Mouse (Mus musculus): ENCODE results near the gene Bbx. TPM values are rescaled to one million over a fixed set of nuclear protein-coding genes. Genes with fewer than 3 reads are reported as not detected.

Bbx gene
- polyA plus RNA-seq, 1 experiment from 2014 or later, result 6.1 TPM

- Histone ChIP-seq H3K27ac (replicated peaks) (no peak overlapping the region), H3K4me3 (replicated peaks) (no peak overlapping the region)
These were observed 159.4 kb downstream of the Bbx start for GRCm38 (mm10) chr16:50272813-50273212.

GRCm38 (mm10) chr16:50262647-50263046 is 169.5 kb downstream of the Bbx start:
- no peak overlapping the region for H3K4me3 ChIP-seq (replicated peaks)
- WGBS (ENCODE audit: insufficient replicate concordance), result 75% methylated on average over 4 of the region's 4 CpGs
- no peaks in the 10 kb centered on the region for H3K27me3 ChIP-seq
- ATAC-seq (ENCODE audit: insufficient read depth), result no peak
- no peak overlapping the region for H3K9ac ChIP-seq
- no peaks in the 10 kb centered on the region for H3K4me1 ChIP-seq (replicated peaks)
- no peak overlapping the region for H3K27ac ChIP-seq (replicated peaks)
- no peaks in the 10 kb centered on the region for H3K9me3 ChIP-seq (replicated peaks)
- no peaks in the 10 kb centered on the region for H3K36me3 ChIP-seq (replicated peaks)
- H3K4me2 ChIP-seq, result no peak overlapping the region

More at GRCm38 (mm10) chr16:50272813-50273212, 159.4 kb downstream of the Bbx start:
- no peak for ATAC-seq (ENCODE audit: insufficient read depth)
- no peaks in the 10 kb centered on the region for H3K27me3 ChIP-seq
- H3K9ac ChIP-seq, result no peak overlapping the region
- no peaks in the 10 kb centered on the region for H3K4me1 ChIP-seq (replicated peaks)
- H3K9me3 ChIP-seq (replicated peaks), result no peaks in the 10 kb centered on the region
- 78% methylated on average over 4 of the region's 4 CpGs for WGBS (ENCODE audit: insufficient replicate concordance)
- H3K36me3 ChIP-seq (replicated peaks), result no peaks in the 10 kb centered on the region
- no peak overlapping the region for H3K4me2 ChIP-seq

GRCm38 (mm10) chr16:50262209-50262608 is 170.0 kb downstream of the Bbx start:
- H3K36me3 ChIP-seq (replicated peaks), result no peaks in the 10 kb centered on the region

GRCm38 (mm10) chr16:50261741-50262140 is 170.4 kb downstream of the Bbx start:
- no peak for ATAC-seq (ENCODE audit: insufficient read depth)
- no peaks in the 10 kb centered on the region for H3K9me3 ChIP-seq (replicated peaks)

More at GRCm38 (mm10) chr16:50262209-50262608, 170.0 kb downstream of the Bbx start:
- Histone ChIP-seq H3K9ac (no peak overlapping the region), H3K27me3 (no peaks in the 10 kb centered on the region), H3K9me3 (replicated peaks) (no peaks in the 10 kb centered on the region), H3K4me3 (replicated peaks) (no peak overlapping the region), H3K4me1 (replicated peaks) (no peaks in the 10 kb centered on the region), H3K27ac (replicated peaks) (no peak overlapping the region), H3K4me2 (no peak overlapping the region)
- no peak for ATAC-seq (ENCODE audit: insufficient read depth)
- 80% methylated on average over 9 of the region's 9 CpGs for WGBS (ENCODE audit: insufficient replicate concordance)

GRCm38 (mm10) chr16:50254522-50255159 is 177.5 kb downstream of the Bbx start:
- 57% methylated on average over 5 of the region's 5 CpGs for WGBS (ENCODE audit: insufficient replicate concordance)
- H3K27me3 ChIP-seq, result no peaks in the 10 kb centered on the region
- H3K4me3 ChIP-seq (replicated peaks), result no peak overlapping the region
- H3K4me1 ChIP-seq (replicated peaks), result no peaks in the 10 kb centered on the region
- no peak for ATAC-seq (ENCODE audit: insufficient read depth)
- H3K36me3 ChIP-seq (replicated peaks), result no peaks in the 10 kb centered on the region
- H3K9ac ChIP-seq, result no peak overlapping the region
- no peak overlapping the region for H3K4me2 ChIP-seq
- no peak overlapping the region for H3K27ac ChIP-seq (replicated peaks)
- no peaks in the 10 kb centered on the region for H3K9me3 ChIP-seq (replicated peaks)

More at GRCm38 (mm10) chr16:50261741-50262140, 170.4 kb downstream of the Bbx start:
- H3K4me2 ChIP-seq, result no peak overlapping the region
- no peak overlapping the region for H3K9ac ChIP-seq
- no peaks in the 10 kb centered on the region for H3K36me3 ChIP-seq (replicated peaks)
- H3K4me1 ChIP-seq (replicated peaks), result no peaks in the 10 kb centered on the region
- H3K27ac ChIP-seq (replicated peaks), result no peak overlapping the region
- H3K27me3 ChIP-seq, result no peaks in the 10 kb centered on the region
- no peak overlapping the region for H3K4me3 ChIP-seq (replicated peaks)

GRCm38 (mm10) chr16:50251417-50251975 is 180.7 kb downstream of the Bbx start:
- no peaks in the 10 kb centered on the region for H3K36me3 ChIP-seq (replicated peaks)
- no peaks in the 10 kb centered on the region for H3K27me3 ChIP-seq
- no peak for ATAC-seq (ENCODE audit: insufficient read depth)
- H3K9ac ChIP-seq, result no peak overlapping the region
- no peaks in the 10 kb centered on the region for H3K4me1 ChIP-seq (replicated peaks)
- H3K4me3 ChIP-seq (replicated peaks), result no peak overlapping the region
- no peak overlapping the region for H3K27ac ChIP-seq (replicated peaks)
- 46% methylated on average over 6 of the region's 6 CpGs for WGBS (ENCODE audit: insufficient replicate concordance)
- H3K9me3 ChIP-seq (replicated peaks), result no peaks in the 10 kb centered on the region
- no peak overlapping the region for H3K4me2 ChIP-seq

- Histone ChIP-seq H3K4me3 (replicated peaks) (no peak overlapping the region), H3K9ac (no peak overlapping the region), H3K27ac (replicated peaks) (no peak overlapping the region), H3K36me3 (replicated peaks) (no peaks in the 10 kb centered on the region), H3K9me3 (replicated peaks) (no peaks in the 10 kb centered on the region), H3K27me3 (no peaks in the 10 kb centered on the region), H3K4me1 (replicated peaks) (no peaks in the 10 kb centered on the region), H3K4me2 (no peak overlapping the region)
- no peak for ATAC-seq (ENCODE audit: insufficient read depth)
- WGBS (ENCODE audit: insufficient replicate concordance), result 65% methylated on average over 5 of the region's 5 CpGs
These were observed 181.7 kb downstream of the Bbx start for GRCm38 (mm10) chr16:50250469-50250868.

GRCm38 (mm10) chr16:50249036-50249435 is 183.2 kb downstream of the Bbx start:
- H3K27me3 ChIP-seq, result no peaks in the 10 kb centered on the region
- no peak overlapping the region for H3K9ac ChIP-seq
- H3K36me3 ChIP-seq (replicated peaks), result no peaks in the 10 kb centered on the region
- H3K4me3 ChIP-seq (replicated peaks), result no peak overlapping the region
- no peak overlapping the region for H3K27ac ChIP-seq (replicated peaks)
- H3K4me2 ChIP-seq, result no peak overlapping the region
- 66% methylated on average over 3 of the region's 3 CpGs for WGBS (ENCODE audit: insufficient replicate concordance)
- H3K4me1 ChIP-seq (replicated peaks), result no peaks in the 10 kb centered on the region
- ATAC-seq (ENCODE audit: insufficient read depth), result no peak
- no peaks in the 10 kb centered on the region for H3K9me3 ChIP-seq (replicated peaks)

- no peak for ATAC-seq (ENCODE audit: insufficient read depth)
These were observed 189.7 kb downstream of the Bbx start for GRCm38 (mm10) chr16:50242444-50242843.

GRCm38 (mm10) chr16:50241604-50242003 is 190.6 kb downstream of the Bbx start:
- no peaks in the 10 kb centered on the region for H3K9me3 ChIP-seq (replicated peaks)
- H3K27ac ChIP-seq (replicated peaks), result no peak overlapping the region
- H3K4me1 ChIP-seq (replicated peaks), result no peaks in the 10 kb centered on the region
- H3K4me2 ChIP-seq, result no peak overlapping the region
- H3K27me3 ChIP-seq, result no peaks in the 10 kb centered on the region
- ATAC-seq (ENCODE audit: insufficient read depth), result no peak
- H3K36me3 ChIP-seq (replicated peaks), result no peaks in the 10 kb centered on the region
- WGBS (ENCODE audit: insufficient replicate concordance), result 80% methylated on average over 3 of the region's 3 CpGs
- no peak overlapping the region for H3K4me3 ChIP-seq (replicated peaks)
- H3K9ac ChIP-seq, result no peak overlapping the region

More at GRCm38 (mm10) chr16:50242444-50242843, 189.7 kb downstream of the Bbx start:
- Histone ChIP-seq H3K4me3 (replicated peaks) (no peak overlapping the region), H3K9me3 (replicated peaks) (no peaks in the 10 kb centered on the region), H3K9ac (no peak overlapping the region), H3K4me1 (replicated peaks) (no peaks in the 10 kb centered on the region), H3K36me3 (replicated peaks) (no peaks in the 10 kb centered on the region), H3K4me2 (no peak overlapping the region), H3K27ac (replicated peaks) (no peak overlapping the region), H3K27me3 (no peaks in the 10 kb centered on the region)
- WGBS (ENCODE audit: insufficient replicate concordance), result 55% methylated on average over 4 of the region's 4 CpGs

- Histone ChIP-seq H3K36me3 (replicated peaks) (no peaks in the 10 kb centered on the region), H3K4me1 (replicated peaks) (no peaks in the 10 kb centered on the region), H3K27ac (replicated peaks) (no peak overlapping the region), H3K4me2 (no peak overlapping the region), H3K9ac (no peak overlapping the region), H3K9me3 (replicated peaks) (no peaks in the 10 kb centered on the region), H3K27me3 (no peaks in the 10 kb centered on the region), H3K4me3 (replicated peaks) (no peak overlapping the region)
- no peak for ATAC-seq (ENCODE audit: insufficient read depth)
- WGBS (ENCODE audit: insufficient replicate concordance), result 55% methylated on average over 3 of the region's 3 CpGs
These were observed 197.0 kb downstream of the Bbx start for GRCm38 (mm10) chr16:50235231-50235630.

- Histone ChIP-seq H3K27me3 (no peaks in the 10 kb centered on the region), H3K9ac (no peak overlapping the region), H3K4me2 (no peak overlapping the region), H3K4me3 (replicated peaks) (no peak overlapping the region), H3K9me3 (replicated peaks) (no peaks in the 10 kb centered on the region), H3K36me3 (replicated peaks) (no peaks in the 10 kb centered on the region), H3K27ac (replicated peaks) (no peak overlapping the region), H3K4me1 (replicated peaks) (no peaks in the 10 kb centered on the region)
- WGBS (ENCODE audit: insufficient replicate concordance), result 74% methylated on average over 2 of the region's 2 CpGs
- no peak for ATAC-seq (ENCODE audit: insufficient read depth)
These were observed 201.6 kb downstream of the Bbx start for GRCm38 (mm10) chr16:50230624-50231023.
